Comparison of ENCODE assay signal across 10 mouse cellular contexts in genomic region chr11:63392378-63392777, GRCm38 (mm10).
DNase-seq lines count a peak whose midpoint lies in the region; ATAC-seq and TF ChIP-seq lines count a peak whose summit lies in the region.
"Had no signal": no experiment of that assay in that cellular context is flagged by ENCODE, and none has a peak within 500 bp of the region (broad histone marks: within the 10 kb centered on the region; RNA-seq: fewer than 3 reads in every experiment).

No protein-coding gene starts in this region.

- no peaks in the 10 kb centered on the region for H3K9me3 ChIP-seq in hindbrain, postnatal 0 days (ENCODE audit: low read length)
- H3K9me3 ChIP-seq in hindbrain, embryonic 13.5 days: no peaks in the 10 kb centered on the region
- no peaks in the 10 kb centered on the region for H3K9me3 ChIP-seq in kidney, postnatal 0 days (replicated peaks; ENCODE audit: low read length)
- H3K9me3 ChIP-seq in stomach, postnatal 0 days (ENCODE audit: control insufficient read depth, low read length): no peaks in the 10 kb centered on the region
- no peaks in the 10 kb centered on the region for H3K9me3 ChIP-seq in forebrain, embryonic 13.5 days (replicated peaks)
- H3K9me3 ChIP-seq: embryonic facial prominence, embryonic 15.5 days; lung, embryonic 15.5 days had no signal

- peak; percentile 41 for TF ChIP-seq CTCF in hindbrain, postnatal 0 days (IDR thresholded peaks at IDR 0.05; ENCODE audit: low read depth)
- TF ChIP-seq CTCF in kidney, postnatal 0 days (IDR thresholded peaks at IDR 0.05; ENCODE audit: low read depth): peak; percentile 57
- peak; percentile 70 for TF ChIP-seq CTCF in stomach, postnatal 0 days (IDR thresholded peaks at IDR 0.05; ENCODE audit: low read depth)

- H3K4me1 ChIP-seq in hindbrain, postnatal 0 days (ENCODE audit: insufficient read depth, low read length): no peaks in the 10 kb centered on the region; the same call in 1 of the 2 replicates
- peaks cover 7% of the 10 kb centered on the region; the same call in 1 of the 2 replicates for H3K4me1 ChIP-seq in hindbrain, embryonic 13.5 days (replicated peaks)
- no peaks in the 10 kb centered on the region for H3K4me1 ChIP-seq in kidney, postnatal 0 days (replicated peaks; ENCODE audit: insufficient read depth, low read length)
- H3K4me1 ChIP-seq in stomach, postnatal 0 days (replicated peaks; ENCODE audit: control insufficient read depth, insufficient read depth): no peaks in the 10 kb centered on the region
- peaks cover 11% of the 10 kb centered on the region for H3K4me1 ChIP-seq in forebrain, embryonic 13.5 days
- H3K4me1 ChIP-seq: lung, embryonic 15.5 days had no signal

- DNase-seq in hindbrain, postnatal 0 days (ENCODE audit: low spot score): no peak
- peak; percentile 6 for DNase-seq in urinary bladder, postnatal 25 days (ENCODE audit: low spot score)
- no peak for DNase-seq in urinary bladder, postnatal 10 days (ENCODE audit: low spot score)
- no peak for DNase-seq in kidney, postnatal 0 days (ENCODE audit: low spot score)
- DNase-seq in stomach, postnatal 0 days (ENCODE audit: low spot score): peak; percentile 55
- DNase-seq in cerebellum, adult 9-10 months: no peak

- H3K4me2 ChIP-seq in hindbrain, postnatal 0 days (ENCODE audit: low read depth, low read length): no peak overlapping the region
- no peak overlapping the region for H3K4me2 ChIP-seq in hindbrain, embryonic 13.5 days
- no peak overlapping the region for H3K4me2 ChIP-seq in kidney, postnatal 0 days (ENCODE audit: low read length)
- no peak overlapping the region for H3K4me2 ChIP-seq in stomach, postnatal 0 days (replicated peaks; ENCODE audit: low read depth)
- no peak overlapping the region for H3K4me2 ChIP-seq in forebrain, embryonic 13.5 days
- H3K4me2 ChIP-seq: embryonic facial prominence, embryonic 15.5 days; lung, embryonic 15.5 days had no signal

- H3K9ac ChIP-seq in hindbrain, postnatal 0 days (replicated peaks; ENCODE audit: low read length): no peak overlapping the region
- H3K9ac ChIP-seq in hindbrain, embryonic 13.5 days: no peak overlapping the region
- H3K9ac ChIP-seq in kidney, postnatal 0 days (ENCODE audit: low read depth, low read length): no peak overlapping the region
- no peak overlapping the region for H3K9ac ChIP-seq in stomach, postnatal 0 days (ENCODE audit: low read length)
- H3K9ac ChIP-seq in forebrain, embryonic 13.5 days: no peak overlapping the region
- H3K9ac ChIP-seq: embryonic facial prominence, embryonic 15.5 days; lung, embryonic 15.5 days had no signal

- WGBS in hindbrain, postnatal 0 days: 66% methylated on average over 3 of the region's 3 CpGs
- WGBS in hindbrain, embryonic 13.5 days: 70% methylated on average over 3 of the region's 3 CpGs
- 73% methylated on average over 3 of the region's 3 CpGs for WGBS in kidney, postnatal 0 days
- WGBS in stomach, postnatal 0 days: 66% methylated on average over 3 of the region's 3 CpGs
- WGBS in forebrain, embryonic 13.5 days: 71% methylated on average over 3 of the region's 3 CpGs

- TF ChIP-seq EP300 in stomach, postnatal 0 days (optimal IDR thresholded peaks at IDR 0.05): no peak

- H3K27ac ChIP-seq in hindbrain, postnatal 0 days: no peak overlapping the region
- no peak overlapping the region for H3K27ac ChIP-seq in hindbrain, embryonic 13.5 days
- H3K27ac ChIP-seq in kidney, postnatal 0 days: no peak overlapping the region
- no peak overlapping the region for H3K27ac ChIP-seq in stomach, postnatal 0 days (replicated peaks)
- H3K27ac ChIP-seq in forebrain, embryonic 13.5 days: no peak overlapping the region
- H3K27ac ChIP-seq: embryonic facial prominence, embryonic 15.5 days; lung, embryonic 15.5 days had no signal

- no peaks in the 10 kb centered on the region for H3K27me3 ChIP-seq in hindbrain, postnatal 0 days (ENCODE audit: insufficient read depth, low read length)
- H3K27me3 ChIP-seq in hindbrain, embryonic 13.5 days: 0 out of 2 replicates have a peak, but pooled peaks cover 6% of the 10 kb centered on the region
- H3K27me3 ChIP-seq in kidney, postnatal 0 days (ENCODE audit: insufficient read depth, low read length): no peaks in the 10 kb centered on the region
- no peaks in the 10 kb centered on the region for H3K27me3 ChIP-seq in stomach, postnatal 0 days (ENCODE audit: control insufficient read depth, insufficient read depth, low read length)
- no peaks in the 10 kb centered on the region; the same call in 1 of the 2 replicates for H3K27me3 ChIP-seq in forebrain, embryonic 13.5 days
- H3K27me3 ChIP-seq: embryonic facial prominence, embryonic 15.5 days had no signal

- H3K36me3 ChIP-seq in hindbrain, postnatal 0 days (ENCODE audit: insufficient read depth, low read length): no peaks in the 10 kb centered on the region
- no peaks in the 10 kb centered on the region for H3K36me3 ChIP-seq in hindbrain, embryonic 13.5 days
- no peaks in the 10 kb centered on the region for H3K36me3 ChIP-seq in kidney, postnatal 0 days (ENCODE audit: insufficient read depth, low read length)
- no peaks in the 10 kb centered on the region for H3K36me3 ChIP-seq in stomach, postnatal 0 days (ENCODE audit: control insufficient read depth, insufficient read depth, low read length)
- H3K36me3 ChIP-seq in forebrain, embryonic 13.5 days (ENCODE audit: poor library complexity, severe bottlenecking): no peaks in the 10 kb centered on the region
- H3K36me3 ChIP-seq: embryonic facial prominence, embryonic 15.5 days; lung, embryonic 15.5 days had no signal

- no peak overlapping the region for H3K4me3 ChIP-seq in hindbrain, postnatal 0 days (ENCODE audit: low read length)
- no peak overlapping the region for H3K4me3 ChIP-seq in hindbrain, embryonic 13.5 days
- no peak overlapping the region for H3K4me3 ChIP-seq in kidney, postnatal 0 days (replicated peaks; ENCODE audit: low read depth, low read length)
- H3K4me3 ChIP-seq in stomach, postnatal 0 days (ENCODE audit: low read depth, low read length): no peak overlapping the region
- H3K4me3 ChIP-seq in forebrain, embryonic 13.5 days: no peak overlapping the region
- H3K4me3 ChIP-seq: embryonic facial prominence, embryonic 15.5 days; lung, embryonic 15.5 days had no signal

- no peak for ATAC-seq in hindbrain, postnatal 0 days
- no peak for ATAC-seq in hindbrain, embryonic 13.5 days (ENCODE audit: low FRiP score)
- no peak for ATAC-seq in kidney, postnatal 0 days (replicated peaks; ENCODE audit: low FRiP score, low read depth)
- peak; percentile 40; the same call in 1 of the 2 replicates for ATAC-seq in stomach, postnatal 0 days (ENCODE audit: low FRiP score, low TSS enrichment)
- ATAC-seq in forebrain, embryonic 13.5 days: no peak

Comparison
In these comparisons a context has a peak if more than half of its experiments do, and no peak if none do; other contexts are left out.
1. DNase-seq: peak in urinary bladder, postnatal 25 days (single experiment) and stomach, postnatal 0 days (single experiment); none in hindbrain, postnatal 0 days (single experiment), urinary bladder, postnatal 10 days (single experiment), kidney, postnatal 0 days (single experiment) and cerebellum, adult 9-10 months (single experiment).
2. Peak in every context shown above with its lines, with median percentiles within 50 percentile points of each other: CTCF ChIP-seq.